Mouse (Mus musculus): ENCODE data around the gene Mbd3.

- no peak for TF ChIP-seq POLR2A (IDR thresholded peaks at IDR 0.05; ENCODE audit: low read depth, low read length)
- TF ChIP-seq CTCF (IDR thresholded peaks at IDR 0.05; ENCODE audit: extremely low read depth, insufficient read depth, insufficient read length, insufficient replicate concordance): no peak
Measured at GRCm38 (mm10) chr10:80385310-80385709, 14.0 kb downstream of the Mbd3 start.

Data from spleen, adult 2 months (tissue).